Mouse (Mus musculus) lung, embryonic 15.5 days (tissue): ENCODE results near the gene Gm5767. TPM values are rescaled to one million over a fixed set of nuclear protein-coding genes. Genes with fewer than 3 reads are reported as not detected.
A peak's percentile ranks its signal among the peaks of the same experiment; 100 is the strongest.

Experiments used
- ATAC-seq: fragments of 200-750 bp; cut with Nextera tagmentation; 2 replicates; pipeline ENCODE4 v1.8.0; 2017; ENCODE audit warnings: moderate number of reproducible peaks, borderline replicate concordance; ENCODE audit not compliant: low FRiP score, low TSS enrichment; ENCODE audit errors: extremely low read depth
- H3K27ac ChIP-seq: fragments of 300-500 bp; sonication (generic); 2 replicates; pipeline ENCODE4 v1.5.1; 2015; ENCODE audit warnings: moderate library complexity, mild to moderate bottlenecking, inconsistent platforms
- H3K27me3 ChIP-seq: fragments of 300-500 bp; sonication (generic); 2 replicates; pipeline ENCODE4 v1.6.1; 2015; ENCODE audit warnings: inconsistent platforms
- H3K36me3 ChIP-seq: fragments of 300-500 bp; sonication (generic); 2 replicates; pipeline ENCODE4 v1.6.1; 2015; ENCODE audit warnings: inconsistent platforms
- H3K4me1 ChIP-seq: fragments of 300-500 bp; sonication (generic); 2 replicates; pipeline ENCODE4 v1.6.1; 2015; ENCODE audit warnings: inconsistent platforms
- H3K4me2 ChIP-seq: fragments of 300-500 bp; sonication (generic); 2 replicates; pipeline ENCODE4 v1.6.1; 2015; ENCODE audit warnings: inconsistent platforms, mild to moderate bottlenecking, moderate library complexity
- H3K4me3 ChIP-seq: fragments of 300-500 bp; sonication (generic); 2 replicates; pipeline ENCODE4 v1.5.1; 2015; ENCODE audit warnings: mild to moderate bottlenecking, inconsistent platforms
- H3K9ac ChIP-seq: fragments of 300-500 bp; sonication (generic); 2 replicates; pipeline ENCODE4 v1.6.1; 2015; ENCODE audit warnings: inconsistent platforms
- H3K9me3 ChIP-seq: fragments of 300-500 bp; sonication (generic); 2 replicates; pipeline ENCODE4 v1.6.1; 2016; ENCODE audit warnings: inconsistent platforms
- WGBS: fragments of 180-500 bp; shearing (Covaris S2); methylation state at CpG from one replicate; pipeline ENCODE4 v1.1.7; 2015; 5-methylcytosine and 5-hydroxymethylcytosine counted together
- polyA plus RNA-seq: library from polyadenylated mRNA; unstranded; fragments of >200 nt; fragmentation: Nextera tagmentation; extraction: Ambion mirVana; gene quantifications from 2 replicates; pipeline ENCODE4 v1.2.1, GENCODE M21; 2015

Gm5767 gene
- not detected in 2 replicates for polyA plus RNA-seq

GRCm38 (mm10) chr16:8680470-8680869, at the start of gene Gm5767:
TSS of gene Gm5767 (plus strand) at chr16:8680770.
- no peak within 1 kb of the TSS for H3K4me3 ChIP-seq
- no peak within 1 kb of the TSS for H3K27ac ChIP-seq
- no peaks in the 10 kb centered on the region for H3K27me3 ChIP-seq
- H3K9me3 ChIP-seq: no peaks in the 10 kb centered on the region
- ATAC-seq: no peak
- WGBS: 64% methylated on average over 5 of the region's 5 CpGs
- no peak within 1 kb of the TSS for H3K9ac ChIP-seq
- no peaks in the 10 kb centered on the region for H3K36me3 ChIP-seq
- no peak within 1 kb of the TSS for H3K4me2 ChIP-seq
- no peaks in the 10 kb centered on the region for H3K4me1 ChIP-seq

- Histone ChIP-seq H3K4me1 (peaks cover 6% of the 10 kb centered on the region), H3K27me3 (no peaks in the 10 kb centered on the region), H3K4me3 (no peak overlapping the region), H3K27ac (no peak overlapping the region), H3K4me2 (no peak overlapping the region), H3K36me3 (peaks cover 13% of the 10 kb centered on the region; the same call in 1 of the 2 replicates), H3K9ac (no peak overlapping the region), H3K9me3 (no peaks in the 10 kb centered on the region)
- ATAC-seq: no peak
- WGBS: 88% methylated on average over 5 of the region's 5 CpGs
Observed at GRCm38 (mm10) chr16:8631428-8631827, 49.1 kb upstream of the Gm5767 start.

GRCm38 (mm10) chr16:8636867-8637216, 43.7 kb upstream of the Gm5767 start:
- H3K4me1 ChIP-seq: peaks cover 17% of the 10 kb centered on the region
- under 1% methylated on average over 13 of the region's 13 CpGs for WGBS
- peak overlapping the region; percentile 78 for H3K4me3 ChIP-seq
- peak overlapping the region; percentile 92 for H3K27ac ChIP-seq
- peaks cover 13% of the 10 kb centered on the region; the same call in 1 of the 2 replicates for H3K36me3 ChIP-seq
- H3K9me3 ChIP-seq: no peaks in the 10 kb centered on the region
- no peaks in the 10 kb centered on the region for H3K27me3 ChIP-seq
- H3K4me2 ChIP-seq: peak overlapping the region; percentile 83
- peak overlapping the region; percentile 78 for H3K9ac ChIP-seq
- peak; percentile 8; the same call in 1 of the 2 replicates for ATAC-seq

GRCm38 (mm10) chr16:8637217-8638051, 43.1 kb upstream of the Gm5767 start, which contains the start of the genes Pmm2 and Tmem186:
TSS of gene Pmm2 (plus strand) at chr16:8637674.
TSS of gene Tmem186 (minus strand) at chr16:8637712.
- peaks cover 17% of the 10 kb centered on the region for H3K4me1 ChIP-seq
- peak within 1 kb of the TSS; percentile 78 for H3K4me3 ChIP-seq
- under 1% methylated on average over 59 of the region's 59 CpGs for WGBS
- H3K27ac ChIP-seq: peak within 1 kb of the TSS; percentile 92
- H3K36me3 ChIP-seq: peaks cover 18% of the 10 kb centered on the region; the same call in 1 of the 2 replicates
- H3K27me3 ChIP-seq: no peaks in the 10 kb centered on the region
- peak within 1 kb of the TSS; percentile 78 for H3K9ac ChIP-seq
- peak within 1 kb of the TSS; percentile 83 for H3K4me2 ChIP-seq
- H3K9me3 ChIP-seq: no peaks in the 10 kb centered on the region
- ATAC-seq: peak; percentile 93

- peaks cover 17% of the 10 kb centered on the region for H3K4me1 ChIP-seq
- H3K9ac ChIP-seq: peak overlapping the region; percentile 78
- WGBS: 24% methylated on average over 7 of the region's 7 CpGs
- H3K27ac ChIP-seq: peak overlapping the region; percentile 92
- H3K27me3 ChIP-seq: no peaks in the 10 kb centered on the region
- peak overlapping the region; percentile 83 for H3K4me2 ChIP-seq
- no peaks in the 10 kb centered on the region for H3K9me3 ChIP-seq
- no peak for ATAC-seq
- peaks cover 25% of the 10 kb centered on the region for H3K36me3 ChIP-seq
- H3K4me3 ChIP-seq: peak overlapping the region; percentile 78
Observed at GRCm38 (mm10) chr16:8638131-8638530, 42.4 kb upstream of the Gm5767 start.

- Histone ChIP-seq H3K4me1 (peaks cover 17% of the 10 kb centered on the region), H3K36me3 (peaks cover 38% of the 10 kb centered on the region), H3K27me3 (no peaks in the 10 kb centered on the region), H3K9ac (no peak overlapping the region), H3K27ac (no peak overlapping the region), H3K4me2 (no peak overlapping the region), H3K4me3 (no peak overlapping the region), H3K9me3 (no peaks in the 10 kb centered on the region)
- 69% methylated on average over 11 of the region's 11 CpGs for WGBS
- no peak for ATAC-seq
Observed at GRCm38 (mm10) chr16:8639466-8640191, 40.9 kb upstream of the Gm5767 start.

GRCm38 (mm10) chr16:8643855-8644254, 36.7 kb upstream of the Gm5767 start:
- Histone ChIP-seq H3K36me3 (peaks cover 65% of the 10 kb centered on the region), H3K27me3 (no peaks in the 10 kb centered on the region), H3K9me3 (no peaks in the 10 kb centered on the region), H3K27ac (no peak overlapping the region), H3K9ac (no peak overlapping the region), H3K4me3 (no peak overlapping the region), H3K4me2 (no peak overlapping the region), H3K4me1 (peaks cover under 1% of the 10 kb centered on the region; the same call in 1 of the 2 replicates)
- ATAC-seq: peak; percentile 64; the same call in 1 of the 2 replicates
- 65% methylated on average over 2 of the region's 2 CpGs for WGBS

GRCm38 (mm10) chr16:8645546-8645945, 35.0 kb upstream of the Gm5767 start:
- Histone ChIP-seq H3K36me3 (peaks cover 81% of the 10 kb centered on the region), H3K4me3 (no peak overlapping the region), H3K9me3 (no peaks in the 10 kb centered on the region), H3K9ac (no peak overlapping the region), H3K4me2 (no peak overlapping the region), H3K27me3 (no peaks in the 10 kb centered on the region), H3K4me1 (no peaks in the 10 kb centered on the region), H3K27ac (no peak overlapping the region)
- no peak for ATAC-seq
- WGBS: 75% methylated on average over 6 of the region's 6 CpGs

- no peak overlapping the region for H3K9ac ChIP-seq
- WGBS: 94% methylated on average over 3 of the region's 3 CpGs
- H3K27me3 ChIP-seq: no peaks in the 10 kb centered on the region
- H3K4me3 ChIP-seq: no peak overlapping the region
- H3K36me3 ChIP-seq: peaks cover 84% of the 10 kb centered on the region
- no peak overlapping the region for H3K4me2 ChIP-seq
- no peaks in the 10 kb centered on the region for H3K4me1 ChIP-seq
- no peaks in the 10 kb centered on the region for H3K9me3 ChIP-seq
- no peak for ATAC-seq
- no peak overlapping the region for H3K27ac ChIP-seq
Observed at GRCm38 (mm10) chr16:8650007-8650406, 30.6 kb upstream of the Gm5767 start.

GRCm38 (mm10) chr16:8655108-8655507, 25.5 kb upstream of the Gm5767 start:
- WGBS: 82% methylated on average over 6 of the region's 6 CpGs
- Histone ChIP-seq H3K4me1 (no peaks in the 10 kb centered on the region), H3K4me2 (no peak overlapping the region)

GRCm38 (mm10) chr16:8655599-8655998, 25.0 kb upstream of the Gm5767 start:
- ATAC-seq: 0 out of 2 replicates have a peak, but pooled peaks have one; percentile 16
- H3K4me3 ChIP-seq: no peak overlapping the region

More at GRCm38 (mm10) chr16:8655108-8655507, 25.5 kb upstream of the Gm5767 start:
- H3K9ac ChIP-seq: no peak overlapping the region
- H3K27me3 ChIP-seq: no peaks in the 10 kb centered on the region
- ATAC-seq: no peak
- peaks cover 54% of the 10 kb centered on the region for H3K36me3 ChIP-seq
- H3K4me3 ChIP-seq: no peak overlapping the region
- H3K27ac ChIP-seq: no peak overlapping the region
- H3K9me3 ChIP-seq: no peaks in the 10 kb centered on the region

More at GRCm38 (mm10) chr16:8655599-8655998, 25.0 kb upstream of the Gm5767 start:
- H3K27ac ChIP-seq: no peak overlapping the region
- no peaks in the 10 kb centered on the region for H3K9me3 ChIP-seq
- peaks cover 51% of the 10 kb centered on the region for H3K36me3 ChIP-seq
- WGBS: 82% methylated on average over 9 of the region's 9 CpGs
- no peak overlapping the region for H3K9ac ChIP-seq
- no peaks in the 10 kb centered on the region for H3K4me1 ChIP-seq
- no peak overlapping the region for H3K4me2 ChIP-seq
- H3K27me3 ChIP-seq: no peaks in the 10 kb centered on the region
